Mouse (Mus musculus): ENCODE measurements around the gene Ube2v1.
"Not testable (repeated sequence)": the region's sequence is repeated elsewhere in the genome, so short reads cannot be mapped to it uniquely, and the experiment has no call there.

Gene Ube2v1

DNA sequence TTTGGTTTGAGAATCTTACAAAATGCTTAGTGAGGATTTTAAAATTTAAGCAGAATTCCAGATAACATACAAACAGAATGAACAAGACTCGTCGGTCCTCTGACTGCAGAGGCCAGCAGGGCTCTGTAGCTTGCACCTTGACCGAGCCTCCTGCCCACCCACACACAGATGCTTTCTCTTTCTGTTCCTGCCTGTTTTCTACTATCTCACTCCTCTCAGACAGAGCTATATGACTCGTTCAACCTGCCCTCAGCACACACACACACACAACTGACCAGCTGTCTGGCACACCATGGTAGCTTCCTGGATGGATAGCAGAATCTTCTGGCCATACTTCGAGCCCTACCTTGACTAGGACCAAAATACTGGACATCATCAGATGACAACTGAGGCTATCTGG, 8.9 kb downstream of the Ube2v1 start:
- no peak for DNase-seq (ENCODE audit: low spot score in 2 of 2)

DNA sequence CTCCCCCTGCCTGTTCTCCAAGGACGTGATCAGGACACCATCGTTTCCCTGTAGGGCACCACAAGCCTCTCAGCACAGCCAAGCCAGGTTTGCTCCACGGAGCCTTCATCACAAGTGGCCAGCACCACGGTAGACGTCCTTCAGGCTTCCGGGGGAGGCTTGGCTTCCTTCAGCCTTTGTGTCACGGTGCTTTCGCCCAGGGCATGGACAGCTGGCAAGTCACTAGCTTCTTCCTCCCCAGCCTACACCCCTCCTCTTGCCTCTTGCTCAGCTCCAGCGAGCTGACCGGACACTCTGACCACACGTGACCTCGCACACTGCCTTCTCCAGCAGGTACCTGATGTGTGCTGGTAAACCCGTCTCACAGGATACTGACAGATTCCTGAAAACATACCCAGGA, 9.5 kb downstream of the Ube2v1 start:
- DNase-seq (ENCODE audit: low spot score in 2 of 2), result no peak

DNA sequence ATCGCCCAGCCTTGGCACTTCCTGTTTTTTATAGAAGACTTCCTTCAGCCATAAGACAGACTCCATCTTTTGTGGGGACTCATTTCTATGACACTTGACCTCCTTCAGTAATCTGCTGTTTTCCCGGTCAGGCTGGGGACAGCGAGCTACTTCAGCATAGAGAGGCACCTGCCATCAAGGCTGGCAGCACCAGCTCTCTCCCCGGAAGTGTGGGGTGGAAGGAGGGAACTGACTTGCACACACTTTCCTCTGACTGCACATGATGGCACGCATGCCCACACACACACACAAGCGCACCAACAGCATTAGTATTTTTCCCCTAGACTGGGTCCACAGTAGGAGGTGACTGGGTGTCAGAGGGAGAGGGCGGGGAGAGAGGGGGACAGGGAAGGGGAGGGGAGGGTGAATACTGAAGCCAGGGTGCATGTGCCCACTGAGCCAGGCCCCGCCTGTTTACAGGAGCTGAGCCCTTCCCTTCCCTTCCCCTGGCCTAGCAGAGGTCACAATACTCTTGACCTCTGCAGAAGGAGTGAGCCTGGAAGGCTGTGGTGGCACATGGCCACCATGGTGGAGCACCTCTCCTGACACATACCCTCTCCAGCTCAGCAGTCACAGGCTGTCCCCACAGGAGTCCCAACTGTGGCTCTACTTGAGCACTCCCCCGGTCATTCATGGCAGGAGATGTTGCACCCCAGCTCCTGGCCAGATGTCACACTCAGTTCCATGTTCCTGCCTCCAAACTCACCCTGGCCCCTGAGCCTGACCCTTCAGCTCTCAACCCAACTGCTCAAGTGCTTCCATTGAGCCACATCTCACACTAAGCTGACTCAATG, 10.4 kb downstream of the Ube2v1 start:
- DNase-seq (ENCODE audit: low spot score in 2 of 2), result no peak

DNA sequence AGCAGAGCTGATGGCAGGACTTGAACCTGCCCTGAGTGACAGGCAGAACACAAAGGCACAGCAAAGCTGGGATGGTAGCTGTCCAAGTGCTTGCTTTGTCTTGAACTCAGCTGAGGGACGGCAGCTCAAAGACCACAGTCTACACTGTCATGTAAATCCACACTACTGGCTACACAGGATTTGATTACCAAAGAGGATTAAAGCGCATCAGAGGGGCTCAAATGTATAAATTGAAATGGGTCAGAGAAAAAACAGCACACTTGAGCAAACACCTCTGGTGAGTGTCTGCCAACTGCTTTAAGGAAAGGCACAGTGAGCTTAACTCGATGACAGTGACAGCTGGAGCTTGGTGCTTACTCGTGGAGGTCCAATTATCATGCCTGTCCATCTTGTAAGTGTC, 14.4 kb downstream of the Ube2v1 start:
- DNase-seq (ENCODE audit: low spot score in 2 of 2), result no peak

DNA sequence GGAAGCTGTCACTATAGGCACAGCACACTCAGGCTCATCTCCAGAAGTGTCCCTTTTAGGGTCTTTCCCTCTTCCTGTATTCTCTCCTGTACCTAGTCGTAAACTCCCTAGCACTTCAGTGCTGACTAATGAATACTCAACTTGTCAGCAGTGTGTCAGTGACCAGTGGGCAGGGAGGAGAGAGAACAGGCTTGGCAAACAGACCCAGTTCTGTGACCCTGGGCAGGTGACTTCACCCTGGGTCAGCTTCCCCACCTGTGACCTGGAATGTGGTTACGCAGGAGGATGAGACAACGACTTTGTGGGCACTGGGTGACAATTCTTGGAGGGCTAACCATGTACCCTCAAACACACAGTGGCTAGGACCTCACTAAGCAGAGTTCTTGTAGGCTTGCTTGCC, 14.9 kb downstream of the Ube2v1 start:
- DNase-seq (ENCODE audit: low spot score in 2 of 2), result no peak

DNA sequence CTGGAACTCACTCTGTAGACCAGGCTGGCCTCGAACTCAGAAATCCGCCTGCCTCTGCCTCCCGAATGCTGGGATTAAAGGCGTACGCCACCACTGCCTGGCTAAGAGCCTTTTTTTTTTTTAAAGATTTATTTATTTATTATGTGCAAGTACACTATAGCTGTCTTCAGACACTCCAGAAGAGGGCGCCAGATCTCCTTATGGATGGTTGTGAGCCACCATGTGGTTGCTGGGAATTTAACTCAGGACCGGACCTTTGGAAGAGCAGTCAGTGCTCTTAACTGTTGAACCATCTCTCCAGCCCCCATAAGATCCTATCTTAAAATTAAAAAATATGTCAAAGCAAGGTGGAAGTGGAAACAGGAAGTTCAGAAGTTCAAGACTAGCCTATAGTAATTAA, 18.6 kb downstream of the Ube2v1 start:
- DNase-seq (ENCODE audit: low spot score in 2 of 2), result not testable (repeated sequence)

DNA sequence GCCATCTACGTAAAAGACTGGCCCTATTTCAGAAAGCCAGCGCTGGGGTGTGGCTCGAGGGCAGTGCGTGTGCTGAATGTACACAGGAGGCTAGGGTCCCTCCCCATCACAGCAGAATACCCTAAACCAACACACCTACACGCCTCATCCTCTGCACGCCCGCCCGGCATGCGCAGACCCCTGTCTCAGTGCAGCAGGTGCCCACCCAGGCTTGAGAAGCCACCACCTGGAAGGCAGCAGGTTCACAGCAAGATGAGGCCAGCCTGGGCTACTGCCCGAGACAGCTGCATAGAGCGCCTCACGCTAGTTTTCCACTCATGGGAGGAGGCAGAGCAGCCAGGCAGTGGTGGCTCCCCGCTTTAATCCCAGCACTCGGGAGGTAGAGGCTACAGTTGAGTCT, 19.8 kb downstream of the Ube2v1 start:
- DNase-seq (ENCODE audit: low spot score in 2 of 2), result no peak

DNA sequence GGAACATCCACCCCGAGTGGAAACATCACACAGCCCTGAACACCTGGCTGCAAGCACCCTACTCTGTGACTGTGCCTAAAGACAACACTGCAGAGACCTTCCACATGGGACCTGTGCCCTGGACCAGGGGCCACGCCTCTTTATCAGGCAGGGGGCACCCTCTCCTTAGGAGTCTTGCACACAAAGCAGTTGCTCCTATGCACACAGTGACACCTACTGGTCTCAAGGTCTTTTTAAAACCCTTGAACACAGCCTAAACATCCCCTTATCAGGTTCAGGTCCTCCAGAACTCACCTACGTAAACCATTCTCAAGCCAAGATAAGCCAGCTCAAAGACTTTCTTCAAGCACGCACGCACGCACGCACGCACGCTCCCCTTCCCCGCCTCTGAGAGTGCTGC, 20.6 kb downstream of the Ube2v1 start:
- DNase-seq (ENCODE audit: low spot score in 2 of 2), result no peak

DNA sequence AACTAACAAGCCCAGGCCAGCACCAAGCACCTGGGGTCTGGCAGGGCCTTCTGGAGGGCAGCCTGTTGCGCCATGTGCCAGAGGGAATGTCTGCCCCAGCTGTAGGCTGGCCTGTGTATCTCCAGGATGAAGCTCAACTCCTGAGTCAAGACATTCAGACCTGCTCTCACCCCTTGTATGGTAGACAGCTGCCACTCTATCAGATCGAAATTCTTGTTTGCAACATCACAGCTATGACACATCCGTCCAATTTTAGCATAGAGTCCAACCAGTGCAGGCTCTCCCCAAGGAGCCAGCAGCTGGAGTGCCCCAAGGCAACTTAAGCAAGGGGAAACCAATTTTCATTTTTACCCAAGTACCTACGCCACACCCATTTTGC, 25.2 kb downstream of the Ube2v1 start:
- no peak for DNase-seq (ENCODE audit: low spot score in 2 of 2)

DNA sequence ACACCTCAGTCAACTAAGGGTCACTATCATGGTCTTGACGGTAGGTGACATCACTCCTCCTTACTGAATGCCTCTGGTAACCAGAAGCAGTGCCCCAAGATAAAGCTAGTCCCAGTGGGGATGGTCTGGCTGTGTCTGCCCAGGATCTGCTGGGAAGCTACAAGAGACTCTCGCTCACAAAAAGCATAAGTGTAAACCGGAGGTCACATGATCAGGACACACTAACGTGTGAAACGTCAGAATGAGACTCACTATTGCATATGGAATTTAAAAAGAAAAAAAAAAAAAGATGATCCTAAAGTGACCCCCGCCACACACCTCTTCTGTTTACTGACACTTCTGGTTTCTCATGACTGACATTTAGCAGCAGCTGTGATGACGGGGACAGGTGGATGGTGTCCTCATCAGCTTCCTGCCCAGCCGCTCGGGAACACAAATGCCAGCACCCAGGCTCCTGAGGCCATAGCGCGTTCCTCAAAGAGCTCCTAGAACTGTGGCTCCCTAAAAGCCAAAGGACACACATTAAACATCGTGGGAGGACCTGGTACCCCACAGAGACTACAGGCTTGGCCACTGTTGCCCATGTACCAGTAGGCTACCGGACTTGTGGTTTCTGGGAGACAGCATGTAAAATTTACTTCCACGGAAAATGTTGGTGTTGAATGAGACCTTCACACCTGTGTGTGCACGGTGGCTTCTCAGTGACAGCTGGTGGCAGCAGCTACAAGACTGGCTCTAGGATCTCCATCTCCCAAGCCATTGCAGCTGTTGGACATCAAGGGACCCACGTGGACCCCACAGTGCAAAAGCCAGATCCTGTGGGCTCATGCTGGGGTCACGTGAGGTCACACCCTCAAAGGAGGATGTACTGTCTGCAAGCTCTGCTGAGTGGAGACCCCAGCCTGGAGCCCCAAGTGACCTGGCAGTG, 25.8 kb downstream of the Ube2v1 start:
- no peak for DNase-seq (ENCODE audit: low spot score in 2 of 2)

DNA sequence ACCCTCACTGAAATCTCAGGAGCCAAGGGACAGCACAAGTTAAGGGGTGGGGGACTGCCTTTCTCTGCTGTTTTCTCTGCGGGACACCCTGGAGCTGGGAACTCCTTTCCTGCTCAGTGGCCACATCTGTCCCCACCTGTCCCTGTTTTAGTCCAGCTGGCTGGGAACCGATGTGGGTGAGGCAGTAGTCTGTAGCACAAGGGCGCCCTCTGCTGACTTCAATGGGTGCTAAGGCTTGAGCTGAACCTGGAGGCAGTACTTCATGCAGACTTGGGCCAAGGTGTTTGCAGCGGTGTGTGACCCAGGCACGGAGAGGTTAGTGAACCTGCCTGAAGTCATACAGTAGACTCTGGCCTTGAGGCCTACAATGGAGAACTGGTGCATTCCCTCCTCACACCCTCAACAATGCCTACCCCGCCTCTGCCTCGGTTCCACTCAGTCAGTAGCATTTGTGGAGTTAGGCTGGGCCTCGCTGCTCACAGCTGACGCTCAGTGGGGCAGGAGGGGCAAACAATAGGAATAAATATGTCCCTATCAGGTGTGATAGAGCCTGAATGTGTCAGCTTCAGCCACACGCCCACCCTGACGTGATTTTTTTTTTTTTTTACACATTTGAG, 26.6 kb downstream of the Ube2v1 start:
- DNase-seq (ENCODE audit: low spot score in 2 of 2), result peak; percentile 87 to 91

DNA sequence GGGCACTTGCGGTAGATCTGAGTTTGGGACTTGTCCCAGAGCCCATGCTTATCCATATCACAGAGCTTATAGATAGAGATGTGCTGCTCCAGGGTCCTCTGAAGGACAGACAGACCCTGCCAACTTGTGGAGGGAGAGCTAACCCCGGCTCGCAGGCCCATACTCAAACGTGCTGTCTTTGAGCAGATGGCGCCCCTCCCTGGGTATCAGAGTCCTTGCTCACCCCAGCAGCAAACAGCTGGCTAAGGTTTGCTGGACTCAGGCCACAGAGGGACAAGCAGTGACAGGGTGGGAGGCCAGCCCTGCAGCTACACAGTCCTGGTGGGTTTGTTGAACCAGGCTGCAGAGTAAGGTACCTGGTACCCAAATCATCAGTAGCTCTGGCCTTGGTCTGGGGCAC, 28.9 kb downstream of the Ube2v1 start:
- DNase-seq (ENCODE audit: low spot score in 2 of 2), result peak in 1 of 2 experiments; percentile 42

DNA sequence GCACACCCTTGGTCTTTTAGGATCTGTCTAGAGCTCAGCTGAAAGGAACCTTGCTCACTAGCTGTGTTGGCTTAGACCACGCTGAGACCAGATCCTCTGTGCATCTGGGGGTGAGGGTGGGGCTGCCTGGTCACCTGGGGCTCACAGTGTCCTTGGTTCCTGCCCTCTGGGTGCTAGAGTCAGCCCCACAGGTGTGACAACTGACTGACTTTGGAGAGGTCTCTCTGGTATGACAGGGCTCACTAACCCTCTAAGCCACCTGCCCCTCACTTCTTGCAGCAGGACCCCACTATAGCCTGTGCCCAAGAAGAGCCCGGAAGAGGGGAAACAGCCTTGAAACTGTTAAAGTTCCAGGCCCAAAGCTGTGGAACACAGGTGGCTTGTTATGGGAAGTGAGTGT, 29.5 kb downstream of the Ube2v1 start:
- DNase-seq (ENCODE audit: low spot score in 2 of 2), result no peak

DNA sequence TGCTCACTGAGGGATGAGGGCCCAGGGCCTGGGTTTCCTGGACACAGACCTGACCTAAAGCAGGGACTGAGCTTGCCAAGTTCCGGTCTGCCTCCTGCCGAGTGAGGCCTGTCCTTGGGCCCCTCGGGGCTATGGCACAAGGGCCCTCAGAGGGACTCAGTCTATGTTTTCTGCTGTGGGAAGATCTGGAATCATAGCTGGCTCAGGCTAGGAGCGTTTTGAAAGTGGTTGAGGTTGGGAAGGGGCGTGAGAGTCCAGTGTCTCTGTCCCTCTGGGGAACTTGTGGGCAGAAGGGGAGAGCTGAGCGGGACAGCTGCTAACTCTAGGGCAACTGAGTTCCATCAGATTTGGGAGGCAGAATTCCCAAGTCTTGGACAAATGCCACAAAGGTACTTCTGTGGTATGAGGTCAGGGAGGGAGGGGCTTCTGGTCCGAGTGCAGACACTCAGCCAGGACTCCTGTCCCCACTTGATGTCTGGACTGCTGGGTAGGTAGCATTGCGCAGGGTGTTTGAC, 31.4 kb downstream of the Ube2v1 start:
- DNase-seq (ENCODE audit: low spot score in 2 of 2), result no peak

DNA sequence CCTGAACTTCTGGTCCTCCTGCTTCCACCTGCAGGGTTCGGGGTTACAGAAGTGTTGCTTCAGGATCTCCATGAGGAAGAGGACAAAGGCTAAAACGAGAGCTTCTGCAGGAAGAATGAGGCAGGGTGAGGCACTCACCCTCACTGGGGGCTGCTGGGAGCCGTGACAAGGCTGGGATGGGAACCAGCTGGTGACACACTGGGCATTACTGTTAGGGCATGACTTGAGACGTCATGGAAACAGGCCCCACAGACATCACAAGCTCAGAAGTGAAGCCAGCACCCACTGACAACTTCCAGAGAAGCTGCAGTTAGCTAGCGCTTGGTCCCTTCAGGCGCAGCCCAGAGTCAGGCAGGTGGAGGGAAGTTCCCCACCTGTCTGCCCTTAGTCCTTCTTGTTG, 32.0 kb downstream of the Ube2v1 start:
- no peak for DNase-seq (ENCODE audit: low spot score in 2 of 2)

DNA sequence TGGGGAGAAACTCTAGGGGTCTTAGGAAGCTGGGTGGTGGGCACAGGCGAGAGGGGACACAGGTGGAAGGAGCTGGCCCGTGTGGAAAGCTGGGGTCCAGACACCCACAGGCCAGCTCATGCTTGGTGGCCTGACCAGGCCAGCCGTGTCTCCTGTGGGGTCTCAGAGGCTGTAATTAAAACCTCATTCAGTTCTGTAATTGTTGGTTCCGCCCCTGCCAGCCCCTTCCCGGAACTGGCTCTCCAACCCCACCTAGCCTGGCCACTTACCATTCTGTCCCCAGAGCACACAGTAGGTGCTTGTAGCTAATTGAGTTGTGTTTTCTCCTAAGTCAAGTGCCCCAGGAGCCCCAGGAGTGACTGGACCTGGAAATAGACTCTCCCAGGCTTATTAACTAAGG, 32.7 kb downstream of the Ube2v1 start:
- no peak for DNase-seq (ENCODE audit: low spot score in 2 of 2)

DNA sequence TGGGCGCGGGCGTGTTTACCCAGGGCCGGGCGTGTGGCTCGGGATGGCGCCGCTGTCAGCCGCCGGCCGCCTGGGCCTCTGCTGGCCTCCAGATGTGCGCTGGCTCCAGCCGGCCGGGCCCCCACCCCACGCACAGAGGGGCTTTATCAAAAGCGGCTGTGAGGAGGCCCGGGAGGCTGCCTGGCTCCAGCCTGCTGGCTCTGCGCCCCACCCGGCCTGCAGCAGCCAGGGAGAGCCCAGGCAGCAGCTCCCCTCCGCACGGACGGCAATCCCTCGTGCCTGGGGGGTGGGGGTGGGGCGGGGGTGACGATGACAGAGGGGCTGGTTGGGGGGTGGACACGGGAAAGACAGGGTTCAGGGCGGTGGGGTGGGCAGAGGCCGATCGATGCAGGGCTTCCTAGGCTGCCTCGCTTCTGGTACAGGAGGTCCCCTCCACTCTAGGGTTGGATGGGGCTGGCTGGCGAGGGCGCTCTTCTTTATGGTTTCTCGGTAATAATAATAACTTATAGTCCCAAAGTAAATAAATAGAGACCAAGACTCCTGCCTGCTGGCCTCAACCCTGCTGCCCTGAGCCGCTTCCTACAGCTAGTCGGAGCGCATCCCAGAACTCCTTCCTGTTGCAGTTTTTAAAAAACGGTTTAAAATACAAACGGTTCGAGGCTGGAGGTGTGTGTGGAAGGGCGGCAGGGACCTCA, 34.3 kb downstream of the Ube2v1 start:
- DNase-seq (ENCODE audit: low spot score in 2 of 2), result no peak

DNA sequence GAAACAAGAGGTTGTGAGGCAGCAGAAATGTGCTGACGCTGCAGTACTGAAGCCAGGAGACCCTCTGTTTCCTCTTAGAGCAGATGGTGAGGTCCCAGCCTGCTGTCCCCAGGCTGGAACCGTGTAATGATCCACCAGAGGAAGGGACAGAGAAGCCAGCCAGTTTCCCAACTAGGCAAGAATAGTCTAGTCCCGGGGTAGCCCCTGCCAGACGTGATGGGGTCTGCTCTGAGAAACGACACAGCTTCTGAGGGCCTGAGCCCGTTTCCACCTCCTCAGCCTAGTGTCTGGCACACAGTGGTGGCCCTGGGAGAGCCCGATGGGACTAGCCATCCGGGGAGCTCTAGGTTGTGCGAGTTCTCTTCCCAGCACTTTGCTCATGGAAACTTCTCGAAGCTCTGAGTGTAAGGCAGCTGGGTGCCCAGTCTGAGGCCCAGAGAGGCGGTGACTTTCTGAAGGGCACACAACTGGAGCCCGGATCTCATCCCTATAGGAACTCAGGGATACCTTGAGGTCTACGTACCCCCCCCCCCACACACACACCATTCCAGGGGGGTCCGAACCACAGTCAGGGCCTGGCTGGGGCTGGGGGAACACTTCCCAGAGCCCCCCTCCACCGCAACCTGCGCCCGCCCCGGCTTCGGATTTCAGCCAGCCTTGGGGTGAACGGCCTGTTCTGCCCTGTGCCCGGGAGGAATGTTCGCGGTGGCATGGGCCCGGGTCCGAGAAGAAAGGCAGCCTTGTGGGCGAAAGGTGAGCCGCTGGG, 35.0 kb downstream of the Ube2v1 start:
- DNase-seq (ENCODE audit: low spot score in 2 of 2), result no peak

DNA sequence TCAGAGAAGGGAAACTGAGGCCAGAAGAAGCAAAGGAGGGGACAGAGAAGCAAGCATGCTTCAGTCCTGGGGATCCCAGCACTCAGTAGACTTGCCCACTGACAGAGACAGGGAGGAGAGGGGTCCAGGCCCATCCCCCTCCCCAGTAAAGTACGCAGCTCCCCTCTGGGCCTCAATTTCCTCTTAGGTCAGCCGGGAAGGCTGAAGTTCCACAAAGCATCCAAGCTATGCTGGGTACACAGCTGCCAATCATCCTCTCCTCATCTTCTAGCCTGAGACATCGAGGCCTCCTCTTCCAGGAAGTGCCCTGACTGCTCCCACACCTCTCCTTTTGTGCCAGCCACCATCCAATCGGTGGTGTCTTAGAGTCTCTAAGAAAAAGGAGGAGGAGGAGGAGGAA, 35.6 kb downstream of the Ube2v1 start:
- DNase-seq (ENCODE audit: low spot score in 2 of 2), result no peak

DNA sequence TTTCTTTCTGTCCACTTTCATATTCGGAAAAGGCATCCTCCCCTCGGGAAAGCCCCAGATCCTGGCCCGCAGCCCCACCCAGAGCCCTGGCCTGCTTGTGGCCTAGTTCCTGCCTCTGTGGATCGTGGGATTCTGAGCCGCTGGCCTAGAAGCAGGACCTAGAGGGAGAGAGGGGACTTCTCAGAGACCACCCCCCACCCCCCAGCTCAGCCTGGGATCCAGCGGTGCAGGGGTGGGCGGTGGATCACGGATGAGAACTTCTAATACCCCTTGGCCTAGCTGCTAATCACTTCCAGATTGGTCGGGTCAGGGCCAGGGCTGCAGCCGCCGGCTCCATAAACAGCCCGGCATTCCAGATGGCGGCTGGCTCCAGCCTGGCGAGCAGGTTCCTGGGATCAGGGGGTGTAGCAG, 36.1 kb downstream of the Ube2v1 start:
- no peak for DNase-seq (ENCODE audit: low spot score in 2 of 2)

DNA sequence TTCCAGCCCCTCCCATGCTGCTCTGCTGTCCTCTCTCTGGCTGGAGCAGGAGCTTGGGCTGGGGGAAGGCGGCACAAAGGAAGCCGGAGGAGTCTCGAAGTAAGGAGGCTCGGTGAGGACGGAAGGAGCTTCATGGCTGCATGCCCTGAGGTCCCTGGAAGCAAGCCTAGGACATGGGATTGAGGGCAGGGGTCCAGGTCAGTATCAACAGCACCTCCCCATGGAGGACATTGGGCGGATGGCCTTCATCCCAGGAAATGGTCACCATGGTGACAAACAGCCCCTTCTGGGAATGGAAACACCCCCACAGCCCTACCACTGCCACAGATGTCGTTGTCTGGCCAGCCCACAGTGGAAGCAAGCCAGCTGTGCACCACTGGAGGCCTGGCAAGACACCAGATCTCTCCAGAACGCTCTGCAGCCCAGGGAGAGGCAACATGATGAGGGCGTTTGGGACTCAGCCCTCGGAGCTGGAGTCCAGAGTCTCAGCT, 37.4 kb downstream of the Ube2v1 start:
- peak in 1 of 2 experiments; percentile 46 for DNase-seq (ENCODE audit: low spot score in 2 of 2)
